Mouse (Mus musculus): ENCODE measurements around the gene Katnbl1.

- TF ChIP-seq CTCF (IDR thresholded peaks at IDR 0.05; ENCODE audit: low read depth) (no peak), EP300 (IDR thresholded peaks at IDR 0.05; ENCODE audit: low read depth) (no peak)
These were observed 18.2 kb upstream of the Katnbl1 start for GRCm38 (mm10) chr2:112360781-112361169.

Measured in heart, postnatal 0 days (tissue).